Mouse (Mus musculus) lung, postnatal 0 days (tissue): ENCODE results near the gene Aff1.

Source experiments
- CTCF ChIP-seq: IDR thresholded peaks from 2 replicates; pipeline ENCODE4 v1.5.1; 2016; ENCODE audit warnings: antibody characterized with exemption, mild to moderate bottlenecking
- EP300 ChIP-seq: IDR thresholded peaks from 2 replicates; pipeline ENCODE4 v1.6.1; 2016; ENCODE audit warnings: antibody characterized with exemption, mild to moderate bottlenecking, control low read depth

DNA sequence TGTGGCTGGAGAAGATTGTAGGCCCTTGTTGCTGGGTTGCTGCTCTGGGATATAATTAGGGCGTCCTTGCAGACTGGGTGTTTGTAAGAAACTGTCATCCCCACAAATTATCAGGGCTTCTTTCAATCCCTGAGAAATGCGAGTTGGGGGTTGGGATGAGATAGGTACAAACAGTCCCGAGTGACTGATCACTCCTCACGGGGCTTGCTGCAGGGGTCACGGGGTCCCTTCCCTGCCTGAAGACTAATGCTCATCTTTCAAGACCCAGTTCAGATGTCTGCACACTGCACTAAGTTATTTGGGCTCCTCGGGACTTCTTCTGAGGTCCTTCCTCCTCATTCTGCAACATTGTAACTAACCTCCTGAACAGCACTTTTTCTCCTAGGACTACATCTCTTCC lies 79.2 kb downstream of the Aff1 start:
- TF ChIP-seq CTCF (no peak), EP300 (no peak)
